Mouse (Mus musculus): Measurements from ENCODE around the gene Notch1. TPM values are rescaled to one million over a fixed set of nuclear protein-coding genes. Genes with fewer than 3 reads are reported as not detected.

The Notch1 gene
- polyA plus RNA-seq, 1 experiment, result 16.3 TPM

DNA sequence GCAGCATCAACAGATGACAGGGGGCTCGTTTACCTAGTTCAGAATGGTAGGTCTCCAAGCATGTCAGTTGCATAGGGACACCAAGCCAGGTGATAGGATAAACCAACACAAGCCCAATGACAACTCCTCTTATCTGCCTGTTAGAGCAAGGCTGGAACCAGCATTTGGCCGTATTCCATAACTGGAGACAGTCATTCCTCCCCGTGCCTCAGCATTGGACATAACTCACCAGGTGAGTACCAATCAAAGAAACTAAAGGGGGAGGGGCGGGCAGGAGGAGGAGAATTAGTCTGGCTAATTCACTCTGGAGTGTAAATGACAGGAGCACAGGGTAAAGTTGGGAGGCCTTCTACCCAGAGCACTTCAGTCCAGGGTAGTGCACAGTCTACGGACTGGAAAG, 21.5 kb downstream of the Notch1 start:
- Histone ChIP-seq H3K36me3 (ENCODE audit: control insufficient read depth, insufficient read depth) (peaks cover 5% of the 10 kb centered on the region), H3K79me2 (ENCODE audit: control insufficient read depth, insufficient read depth) (peaks cover 94% of the 10 kb centered on the region), H3K4me2 (ENCODE audit: low read depth) (peak overlapping the region; percentile 57), H3ac (ENCODE audit: control insufficient read depth, insufficient read length) (no peak overlapping the region), H3K4me3 (no peak overlapping the region), H3K27me3 (ENCODE audit: control insufficient read depth, insufficient read depth, insufficient read length) (no peaks in the 10 kb centered on the region)
- no peak for TF ChIP-seq POLR2AphosphoS2 (IDR thresholded peaks at IDR 0.05; ENCODE audit: insufficient read length, low read depth)
- no peak for TF ChIP-seq POLR2A (IDR thresholded peaks at IDR 0.05; ENCODE audit: insufficient read length, low read depth)
- TF ChIP-seq MYOD1 (IDR thresholded peaks at IDR 0.05; ENCODE audit: control insufficient read depth in 1 of 3, insufficient read length in 2 of 3, low read depth in 2 of 3), result no peak
- TF ChIP-seq SRF (IDR thresholded peaks at IDR 0.05; ENCODE audit: control insufficient read depth, insufficient read length, low read depth), result no peak
- TF ChIP-seq TCF3 (IDR thresholded peaks at IDR 0.05; ENCODE audit: insufficient read length, low read depth), result no peak
- no peak for TF ChIP-seq USF1 (IDR thresholded peaks at IDR 0.05; ENCODE audit: low read depth)
- no peak for TF ChIP-seq MAX (IDR thresholded peaks at IDR 0.05; ENCODE audit: low read depth)
- TF ChIP-seq MYOG (IDR thresholded peaks at IDR 0.05; ENCODE audit: control insufficient read depth in 1 of 3, insufficient read depth in 1 of 3, insufficient read length in 2 of 3, low read depth in 2 of 3), result no peak
- TF ChIP-seq CEBPB (IDR thresholded peaks at IDR 0.05; ENCODE audit: insufficient read depth, poor library complexity, severe bottlenecking), result no peak
- no peak for TF ChIP-seq E2F4 (IDR thresholded peaks at IDR 0.05; ENCODE audit: insufficient read depth)

DNA sequence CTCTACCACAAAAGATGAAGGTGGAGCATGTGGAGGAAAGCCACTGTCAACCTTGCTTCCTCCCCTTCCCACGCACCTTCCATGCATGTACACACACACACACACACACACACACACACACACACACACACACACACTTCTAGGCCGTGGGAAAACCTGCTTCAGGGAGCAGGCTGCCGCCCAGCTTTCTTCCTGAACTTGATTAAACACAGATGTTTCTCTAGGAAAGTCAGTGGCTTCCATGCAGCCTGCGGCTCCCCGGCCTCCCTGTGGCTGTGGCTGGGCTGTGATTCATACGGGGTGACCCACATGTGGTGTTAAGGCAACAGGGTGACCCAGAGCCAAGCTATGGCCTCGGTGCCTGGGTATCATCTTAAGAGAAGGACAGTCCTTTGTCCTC, 22.1 kb downstream of the Notch1 start:
- Histone ChIP-seq H3K36me3 (ENCODE audit: control insufficient read depth, insufficient read depth) (peaks cover 1% of the 10 kb centered on the region), H3K27me3 (ENCODE audit: control insufficient read depth, insufficient read depth, insufficient read length) (no peaks in the 10 kb centered on the region), H3K4me3 (no peak overlapping the region), H3ac (ENCODE audit: control insufficient read depth, insufficient read length) (no peak overlapping the region), H3K79me2 (ENCODE audit: control insufficient read depth, insufficient read depth) (peaks cover 94% of the 10 kb centered on the region), H3K4me2 (ENCODE audit: low read depth) (peak overlapping the region; percentile 62)
- no peak for TF ChIP-seq POLR2AphosphoS2 (IDR thresholded peaks at IDR 0.05; ENCODE audit: insufficient read length, low read depth)
- no peak for TF ChIP-seq REST (IDR thresholded peaks at IDR 0.05; ENCODE audit: insufficient read depth, insufficient read length)
- TF ChIP-seq MYOD1 (IDR thresholded peaks at IDR 0.05; ENCODE audit: control insufficient read depth in 1 of 3, insufficient read length in 2 of 3, low read depth in 2 of 3), result peak in 1 of 3 experiments; percentile 11
- TF ChIP-seq MYOG (IDR thresholded peaks at IDR 0.05; ENCODE audit: control insufficient read depth in 1 of 3, insufficient read depth in 1 of 3, insufficient read length in 2 of 3, low read depth in 2 of 3), result no peak
- TF ChIP-seq USF1 (IDR thresholded peaks at IDR 0.05; ENCODE audit: low read depth), result no peak
- peak; percentile 68 for TF ChIP-seq TCF12 (IDR thresholded peaks at IDR 0.05; ENCODE audit: insufficient read depth, poor library complexity, severe bottlenecking)
- TF ChIP-seq TCF3 (IDR thresholded peaks at IDR 0.05; ENCODE audit: insufficient read length, low read depth), result no peak

- no peaks in the 10 kb centered on the region for H3K27me3 ChIP-seq (ENCODE audit: control insufficient read depth, insufficient read depth, insufficient read length)
- TF ChIP-seq TCF12 (IDR thresholded peaks at IDR 0.05; ENCODE audit: insufficient read depth, poor library complexity, severe bottlenecking) (no peak), TCF3 (IDR thresholded peaks at IDR 0.05; ENCODE audit: insufficient read length, low read depth) (no peak), POLR2AphosphoS2 (IDR thresholded peaks at IDR 0.05; ENCODE audit: insufficient read length, low read depth) (no peak), MYOG (IDR thresholded peaks at IDR 0.05; ENCODE audit: control insufficient read depth in 1 of 3, insufficient read depth in 1 of 3, insufficient read length in 2 of 3, low read depth in 2 of 3) (no peak), MYOD1 (IDR thresholded peaks at IDR 0.05; ENCODE audit: control insufficient read depth in 1 of 3, insufficient read length in 2 of 3, low read depth in 2 of 3) (peak in 2 of 3 experiments; percentile 55 to 57)
- H3K4me3 ChIP-seq, result no peak overlapping the region
- H3ac ChIP-seq (ENCODE audit: control insufficient read depth, insufficient read length), result no peak overlapping the region
- peaks cover 94% of the 10 kb centered on the region for H3K79me2 ChIP-seq (ENCODE audit: control insufficient read depth, insufficient read depth)
- H3K36me3 ChIP-seq (ENCODE audit: control insufficient read depth, insufficient read depth), result no peaks in the 10 kb centered on the region
- H3K4me2 ChIP-seq (ENCODE audit: low read depth), result peak overlapping the region; percentile 62
Measured at GRCm38 (mm10) chr2:26493021-26493781, 23.3 kb downstream of the Notch1 start.

DNA sequence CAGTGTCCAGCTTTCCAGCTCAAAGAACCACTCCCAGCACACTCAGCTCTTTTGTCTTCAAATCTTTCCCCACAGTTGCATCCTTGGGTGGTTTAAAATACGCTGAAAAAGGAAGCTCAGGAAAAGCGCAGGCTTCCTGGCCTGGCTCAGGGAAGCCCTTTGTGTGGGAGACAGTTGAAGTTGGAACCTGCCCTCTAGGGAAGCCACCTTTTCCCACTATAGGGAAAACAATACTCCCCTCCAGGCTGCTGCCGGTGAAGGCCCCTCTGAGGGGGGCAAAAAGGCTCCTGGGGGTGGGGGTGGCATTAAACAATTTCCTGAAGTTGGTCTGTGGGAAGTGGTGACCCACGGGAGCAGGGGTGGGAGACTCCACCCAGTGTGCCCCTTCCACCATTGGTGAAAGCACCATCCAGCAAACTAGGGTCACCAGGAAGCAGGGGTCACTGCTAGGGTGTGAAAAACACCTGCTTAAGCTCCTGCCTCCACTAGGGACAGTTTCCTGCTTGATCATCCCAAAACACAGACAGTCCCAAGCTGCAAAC, 25.6 kb downstream of the Notch1 start:
- Histone ChIP-seq H3K36me3 (ENCODE audit: control insufficient read depth, insufficient read depth) (no peaks in the 10 kb centered on the region), H3K79me2 (ENCODE audit: control insufficient read depth, insufficient read depth) (peaks cover 87% of the 10 kb centered on the region), H3K4me3 (no peak overlapping the region), H3ac (ENCODE audit: control insufficient read depth, insufficient read length) (no peak overlapping the region), H3K27me3 (ENCODE audit: control insufficient read depth, insufficient read depth, insufficient read length) (no peaks in the 10 kb centered on the region), H3K4me2 (ENCODE audit: low read depth) (no peak overlapping the region)
- TF ChIP-seq E2F4 (IDR thresholded peaks at IDR 0.05; ENCODE audit: insufficient read depth) (no peak), MYOD1 (IDR thresholded peaks at IDR 0.05; ENCODE audit: control insufficient read depth in 1 of 3, insufficient read length in 2 of 3, low read depth in 2 of 3) (no peak), MYOG (IDR thresholded peaks at IDR 0.05; ENCODE audit: control insufficient read depth in 1 of 3, insufficient read depth in 1 of 3, insufficient read length in 2 of 3, low read depth in 2 of 3) (no peak), USF1 (IDR thresholded peaks at IDR 0.05; ENCODE audit: low read depth) (no peak), MAX (IDR thresholded peaks at IDR 0.05; ENCODE audit: low read depth) (no peak), SRF (IDR thresholded peaks at IDR 0.05; ENCODE audit: control insufficient read depth, insufficient read length, low read depth) (no peak), CEBPB (IDR thresholded peaks at IDR 0.05; ENCODE audit: insufficient read depth, poor library complexity, severe bottlenecking) (no peak), TCF3 (IDR thresholded peaks at IDR 0.05; ENCODE audit: insufficient read length, low read depth) (no peak), REST (IDR thresholded peaks at IDR 0.05; ENCODE audit: insufficient read depth, insufficient read length) (no peak)
